Mouse (Mus musculus) cerebellum, adult 2 months (tissue): ENCODE data around the gene Asap2.

Experiments
- CTCF ChIP-seq: fragments of 200-500 bp; IDR thresholded peaks from 2 replicates; pipeline ENCODE4 v1.5.1; 2011; ENCODE audit warnings: low read depth, mild to moderate bottlenecking, control low read depth, low read length, moderate library complexity, borderline replicate concordance; ENCODE audit not compliant: insufficient read depth
- POLR2A ChIP-seq: fragments of 200-500 bp; IDR thresholded peaks from 2 replicates; pipeline ENCODE4 v1.6.1; 2011; ENCODE audit warnings: low read length, control low read depth, borderline replicate concordance; ENCODE audit not compliant: insufficient read depth

- TF ChIP-seq CTCF (no peak), POLR2A (no peak)
Measured at GRCm38 (mm10) chr12:21207422-21207821, 217.2 kb downstream of the Asap2 start.
